Mouse (Mus musculus) neural tube, embryonic 11.5 days (tissue): ENCODE measurements around the gene Nipbl. TPM values are rescaled to one million over a fixed set of nuclear protein-coding genes. Genes with fewer than 3 reads are reported as not detected.
"Not testable (repeated sequence)": the region's sequence is repeated elsewhere in the genome, so short reads cannot be mapped to it uniquely, and the experiment has no call there.

Experiments used
- ATAC-seq: fragments of 200-750 bp; cut with Nextera tagmentation; 2 replicates; pipeline ENCODE4 v1.8.0; 2017; ENCODE audit warnings: moderate number of reproducible peaks, mild to moderate bottlenecking, moderate TSS enrichment, moderate library complexity; ENCODE audit not compliant: insufficient read depth, low FRiP score, low TSS enrichment
- DNase-seq: peaks from one replicate; pipeline ENCODE4 v3.0.0-alpha.2; 2015; ENCODE audit warnings: low spot score
- H3K27ac ChIP-seq: fragments of 300-500 bp; sonication (generic); 2 replicates; pipeline ENCODE4 v1.5.1; 2014; ENCODE audit warnings: low read depth, mild to moderate bottlenecking, low read length
- H3K27me3 ChIP-seq: fragments of 300-500 bp; sonication (generic); 2 replicates; pipeline ENCODE4 v1.6.1; 2014; ENCODE audit warnings: mild to moderate bottlenecking, low read length, mixed read lengths; ENCODE audit not compliant: control insufficient read depth, insufficient read depth
- H3K36me3 ChIP-seq: fragments of 300-500 bp; sonication (generic); 2 replicates; pipeline ENCODE4 v1.6.1; 2014; ENCODE audit warnings: mild to moderate bottlenecking, low read length, moderate library complexity, mixed read lengths; ENCODE audit not compliant: control insufficient read depth, insufficient read depth
- H3K4me1 ChIP-seq: fragments of 300-500 bp; sonication (generic); 2 replicates; pipeline ENCODE4 v1.6.1; 2014; ENCODE audit warnings: low read length, mixed read lengths; ENCODE audit not compliant: control insufficient read depth, insufficient read depth
- H3K4me2 ChIP-seq: fragments of 300-500 bp; sonication (generic); 2 replicates; pipeline ENCODE4 v1.6.1; 2014; ENCODE audit warnings: low read depth, mild to moderate bottlenecking, moderate library complexity
- H3K4me3 ChIP-seq: fragments of 300-500 bp; sonication (generic); 2 replicates; pipeline ENCODE4 v1.5.1; 2014; ENCODE audit warnings: low read depth, low read length
- H3K9ac ChIP-seq: fragments of 300-500 bp; sonication (generic); 2 replicates; pipeline ENCODE4 v1.6.1; 2014; ENCODE audit warnings: mild to moderate bottlenecking, low read length
- H3K9me3 ChIP-seq: fragments of 300-500 bp; sonication (generic); 2 replicates; pipeline ENCODE4 v1.6.1; 2016; ENCODE audit warnings: low read length; ENCODE audit not compliant: control insufficient read depth
- WGBS: fragments of 180-500 bp; shearing (Covaris S2); extraction: QIAGEN DNeasy Blood & Tissue Kit; methylation state at CpG from one replicate; pipeline ENCODE4 v1.1.7; 2014; 5-methylcytosine and 5-hydroxymethylcytosine counted together
- polyA plus RNA-seq: library from polyadenylated mRNA; unstranded; fragments of >200 nt; fragmentation: Nextera tagmentation; extraction: Ambion mirVana; gene quantifications from 2 replicates; pipeline ENCODE4 v1.2.1, GENCODE M21; 2014

Nipbl gene
- polyA plus RNA-seq: 24.1 and 24.3 TPM in 2 replicates

DNA sequence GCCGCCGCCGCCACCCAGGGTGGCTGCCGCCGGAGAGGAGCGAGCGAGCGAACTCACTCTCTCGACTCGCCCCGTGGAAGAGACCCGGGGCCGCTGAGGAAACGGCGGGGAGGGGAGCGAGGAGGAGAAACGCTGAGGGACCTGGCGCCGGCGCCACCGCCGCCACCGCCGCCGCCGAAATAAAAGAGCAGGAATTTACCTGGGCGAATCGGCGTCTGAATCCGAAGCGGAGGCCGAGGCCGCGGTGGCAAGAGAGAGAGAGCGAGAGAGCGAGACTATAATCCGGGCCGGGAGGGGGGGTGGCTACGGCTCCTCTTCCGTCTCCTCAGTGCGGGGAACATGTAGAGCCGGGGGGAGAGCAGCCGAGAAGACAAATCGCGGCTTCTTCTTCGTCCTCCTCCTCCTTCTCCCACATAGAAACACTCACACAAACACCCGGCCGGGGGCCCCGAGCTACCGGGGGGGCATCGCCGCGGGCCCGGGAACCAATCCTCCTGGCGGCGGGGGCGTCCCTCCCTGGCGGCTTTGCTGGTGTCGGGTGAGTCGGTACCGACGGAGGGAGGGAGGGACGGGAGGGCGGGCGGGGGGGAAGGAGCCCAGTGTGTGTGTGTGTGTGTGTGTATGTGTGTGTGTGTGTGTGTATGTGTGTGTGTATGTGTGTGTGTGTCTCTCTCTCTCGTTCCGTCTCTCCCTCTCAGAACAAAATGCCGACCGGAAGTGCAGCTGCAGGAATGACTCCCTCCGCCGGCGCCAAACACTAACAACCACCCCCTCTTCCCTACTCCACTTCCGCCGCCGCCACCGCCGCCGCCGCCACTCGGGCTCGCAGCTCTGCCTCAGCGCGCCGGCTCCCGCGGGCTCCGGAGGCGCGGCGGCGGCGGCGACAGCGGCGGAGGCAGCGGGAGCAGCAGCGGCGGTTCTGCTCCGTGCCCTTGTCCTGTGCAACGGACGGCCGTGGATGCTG, at the start of gene Nipbl:
Nipbl (minus strand) TSS at position 538 of the 964 bp plus-strand sequence.
- peak within 1 kb of the TSS; percentile 82 for H3K4me2 ChIP-seq
- DNase-seq (peak; percentile 90), ATAC-seq (peak; percentile 81)
- peak within 1 kb of the TSS; percentile 95 for H3K4me3 ChIP-seq
- peak within 1 kb of the TSS; percentile 98 for H3K9ac ChIP-seq
- WGBS: under 1% methylated on average over 57 of the region's 102 CpGs
- H3K36me3 ChIP-seq: no peaks in the 10 kb centered on the region
- no peaks in the 10 kb centered on the region for H3K9me3 ChIP-seq
- H3K4me1 ChIP-seq: peaks cover 7% of the 10 kb centered on the region; the same call in 1 of the 2 replicates
- no peaks in the 10 kb centered on the region for H3K27me3 ChIP-seq
- peak within 1 kb of the TSS; percentile 98 for H3K27ac ChIP-seq

DNA sequence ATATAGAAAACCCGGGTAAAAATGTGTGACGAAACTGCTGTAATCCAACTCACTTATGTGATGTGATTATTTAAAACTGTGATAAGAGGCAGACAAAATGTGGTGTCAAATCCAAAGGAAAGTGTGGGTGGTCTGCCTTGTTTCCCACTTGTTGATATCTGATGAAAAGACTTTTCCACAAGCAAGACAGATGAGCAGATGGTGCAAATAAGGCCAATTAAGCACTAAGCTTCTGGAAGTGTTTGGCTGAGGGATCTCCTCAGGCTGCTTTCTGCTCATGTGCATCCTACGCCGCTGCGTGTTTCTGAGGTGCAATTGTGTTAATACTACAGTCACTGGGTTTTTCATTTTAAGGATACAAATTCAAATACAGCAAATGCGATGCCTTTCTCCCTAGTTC, 41.0 kb upstream of the Nipbl start:
- Histone ChIP-seq H3K9me3 (no peaks in the 10 kb centered on the region), H3K36me3 (no peaks in the 10 kb centered on the region), H3K4me1 (no peaks in the 10 kb centered on the region), H3K4me2 (no peak overlapping the region), H3K27me3 (no peaks in the 10 kb centered on the region), H3K4me3 (no peak overlapping the region), H3K9ac (no peak overlapping the region), H3K27ac (no peak overlapping the region)
- ATAC-seq: no peak
- 87% methylated on average over 6 of the region's 6 CpGs for WGBS
- DNase-seq: no peak

DNA sequence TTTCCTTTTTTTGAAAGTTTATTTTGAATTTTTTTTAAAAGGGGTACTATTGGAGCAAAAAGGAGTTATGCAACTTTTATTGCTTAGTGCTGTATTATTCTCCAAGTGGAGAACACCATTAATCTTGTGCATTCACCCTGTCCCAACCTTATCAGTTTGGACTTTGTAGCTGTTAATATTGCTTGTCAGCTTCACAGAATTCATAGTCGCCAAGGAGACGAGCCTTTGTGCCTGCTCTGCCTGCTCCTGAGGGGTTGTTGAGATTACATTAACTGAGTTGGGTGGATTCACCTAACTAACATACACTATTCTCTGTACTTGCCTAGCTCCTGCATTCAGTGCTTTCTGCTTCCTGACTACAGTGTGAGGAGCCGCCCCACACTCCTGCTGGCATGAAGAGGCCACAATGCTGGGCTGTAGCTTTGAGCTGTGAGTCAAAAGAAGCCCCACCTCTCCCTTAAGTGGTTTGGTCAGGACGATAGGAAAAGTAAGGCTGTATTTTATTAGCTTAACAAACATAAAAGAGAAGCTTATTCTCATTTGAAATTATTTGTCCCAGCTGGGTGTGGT, 24.8 kb upstream of the Nipbl start:
- no peaks in the 10 kb centered on the region for H3K27me3 ChIP-seq
- H3K9me3 ChIP-seq: no peaks in the 10 kb centered on the region
- H3K4me2 ChIP-seq: no peak overlapping the region
- ATAC-seq: no peak
- H3K36me3 ChIP-seq: no peaks in the 10 kb centered on the region
- no peak overlapping the region for H3K4me3 ChIP-seq
- no peak for DNase-seq
- 67% methylated on average over 4 of the region's 4 CpGs for WGBS
- no peak overlapping the region for H3K27ac ChIP-seq
- H3K4me1 ChIP-seq: no peaks in the 10 kb centered on the region
- no peak overlapping the region for H3K9ac ChIP-seq

DNA sequence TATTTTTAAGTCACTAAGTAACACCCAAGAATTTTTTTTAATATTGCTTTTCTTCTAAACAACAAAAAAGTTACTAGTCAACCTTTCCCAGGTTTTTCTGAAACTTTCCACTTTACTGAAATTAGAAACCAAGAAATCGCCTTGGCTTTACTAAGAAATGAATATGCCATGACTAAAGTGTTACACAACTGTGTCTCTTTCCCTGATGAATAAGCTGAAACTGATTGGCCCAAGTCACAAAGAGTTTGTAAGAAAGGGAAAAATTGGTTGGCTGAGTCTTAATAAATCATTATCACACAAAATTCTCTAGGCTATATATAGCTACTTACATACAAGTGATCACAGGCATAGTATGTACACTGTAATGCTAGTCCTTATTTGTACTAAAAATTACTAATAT, 19.3 kb upstream of the Nipbl start:
- DNase-seq: no peak
- no peaks in the 10 kb centered on the region for H3K36me3 ChIP-seq
- no peak overlapping the region for H3K27ac ChIP-seq
- no peak for ATAC-seq
- no peak overlapping the region for H3K9ac ChIP-seq
- H3K27me3 ChIP-seq: no peaks in the 10 kb centered on the region
- no peak overlapping the region for H3K4me2 ChIP-seq
- no peaks in the 10 kb centered on the region for H3K9me3 ChIP-seq
- H3K4me3 ChIP-seq: no peak overlapping the region
- 90% methylated on average over 1 of the region's 1 CpGs for WGBS
- no peaks in the 10 kb centered on the region for H3K4me1 ChIP-seq

DNA sequence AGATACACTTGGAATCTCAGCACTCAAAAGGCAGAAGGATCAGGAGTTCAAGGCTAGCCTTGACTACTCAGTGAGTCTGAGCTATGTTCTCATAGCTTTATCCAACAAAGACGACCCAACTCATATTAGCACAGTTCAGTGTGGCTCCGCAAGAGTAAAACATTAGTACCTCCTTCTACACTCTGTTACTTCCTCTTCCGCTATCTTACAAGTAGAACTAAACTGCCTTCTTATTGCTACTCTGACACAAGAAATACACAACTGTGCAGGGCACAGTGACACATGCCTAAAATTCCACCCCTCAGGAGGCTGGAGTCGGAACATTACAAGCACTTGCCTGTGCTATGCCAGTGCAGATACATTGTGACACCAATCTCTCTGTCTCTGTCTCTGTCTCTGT, 18.5 kb upstream of the Nipbl start:
- 96% methylated on average over 4 of the region's 4 CpGs for WGBS
- H3K9ac ChIP-seq: no peak overlapping the region
- no peak for ATAC-seq
- no peaks in the 10 kb centered on the region for H3K4me1 ChIP-seq
- no peak overlapping the region for H3K4me3 ChIP-seq
- no peak overlapping the region for H3K27ac ChIP-seq
- no peaks in the 10 kb centered on the region for H3K9me3 ChIP-seq
- DNase-seq: no peak
- no peaks in the 10 kb centered on the region for H3K36me3 ChIP-seq
- no peaks in the 10 kb centered on the region for H3K27me3 ChIP-seq
- no peak overlapping the region for H3K4me2 ChIP-seq

DNA sequence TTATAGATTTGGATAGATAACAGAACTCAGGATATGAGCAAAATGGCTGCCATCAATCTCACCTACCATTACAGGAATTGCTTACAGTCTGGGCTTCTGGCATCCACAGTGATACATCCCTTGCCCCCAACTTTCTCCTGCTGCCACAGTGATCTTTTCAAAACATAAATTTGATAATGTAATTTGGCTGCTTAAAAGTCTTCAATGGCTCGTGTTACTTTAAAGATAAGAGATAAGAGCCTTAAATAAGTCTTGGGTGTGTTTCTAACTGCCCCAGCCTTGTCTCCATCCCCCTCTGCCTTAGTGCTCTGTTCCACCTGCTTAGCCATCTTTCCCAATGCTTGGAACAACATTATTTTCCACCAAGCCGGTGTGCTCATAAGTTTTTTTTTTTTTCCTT, 16.6 kb upstream of the Nipbl start:
- no peak for ATAC-seq
- H3K27me3 ChIP-seq: no peaks in the 10 kb centered on the region
- H3K4me2 ChIP-seq: no peak overlapping the region
- DNase-seq: no peak
- no peaks in the 10 kb centered on the region for H3K9me3 ChIP-seq
- H3K9ac ChIP-seq: no peak overlapping the region
- no peaks in the 10 kb centered on the region for H3K4me1 ChIP-seq
- H3K36me3 ChIP-seq: no peaks in the 10 kb centered on the region
- WGBS: 80% methylated on average over 2 of the region's 2 CpGs
- H3K27ac ChIP-seq: no peak overlapping the region
- H3K4me3 ChIP-seq: no peak overlapping the region

DNA sequence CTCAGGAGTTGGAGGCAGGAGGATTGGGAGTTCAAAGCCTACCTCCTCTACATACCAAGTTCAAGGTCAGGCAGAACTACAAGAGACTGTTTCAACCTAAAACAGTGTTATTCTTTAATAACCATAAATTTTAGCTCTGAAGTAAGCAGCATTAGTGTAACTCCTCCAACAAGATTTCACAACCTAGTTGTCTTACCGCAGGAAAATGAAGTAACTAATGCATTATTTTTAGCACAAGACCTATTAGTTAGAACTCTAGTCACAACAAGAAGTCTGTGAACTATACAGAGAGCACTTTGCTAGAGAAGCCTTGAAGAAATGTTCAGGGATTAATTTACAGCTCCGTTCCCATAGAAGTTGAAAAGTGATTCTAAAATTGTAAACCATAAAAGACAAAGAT, 15.7 kb upstream of the Nipbl start:
- H3K4me2 ChIP-seq: no peak overlapping the region
- no peak overlapping the region for H3K4me3 ChIP-seq
- no peak for DNase-seq
- ATAC-seq: no peak
- H3K4me1 ChIP-seq: no peaks in the 10 kb centered on the region
- no peak overlapping the region for H3K9ac ChIP-seq
- H3K36me3 ChIP-seq: no peaks in the 10 kb centered on the region
- H3K27ac ChIP-seq: no peak overlapping the region
- 87% methylated on average over 2 of the region's 2 CpGs for WGBS
- no peaks in the 10 kb centered on the region for H3K27me3 ChIP-seq
- no peaks in the 10 kb centered on the region for H3K9me3 ChIP-seq

DNA sequence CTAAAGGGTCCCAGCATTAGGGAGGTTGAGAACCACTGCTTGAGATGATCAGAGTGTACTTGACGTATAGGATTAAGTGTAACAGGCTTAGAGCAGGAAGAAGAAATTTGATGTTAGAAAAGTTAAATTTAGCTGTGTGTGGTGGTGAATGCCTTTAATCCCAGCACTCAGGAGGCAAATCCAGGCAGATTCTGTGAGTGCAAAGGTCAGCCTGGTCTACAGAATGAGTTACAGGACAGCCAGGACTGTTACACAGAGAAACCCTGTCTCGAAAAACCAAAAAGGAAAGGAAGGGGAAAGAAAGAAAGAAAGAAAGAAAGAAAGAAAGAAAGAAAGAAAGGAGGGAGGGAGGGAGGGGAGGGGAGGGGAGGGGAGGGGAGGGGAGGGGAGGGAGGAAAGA, 12.0 kb upstream of the Nipbl start:
- not testable (repeated sequence) for H3K4me1 ChIP-seq, H3K4me3 ChIP-seq, DNase-seq, H3K9ac ChIP-seq, H3K27ac ChIP-seq, ATAC-seq, H3K4me2 ChIP-seq, H3K9me3 ChIP-seq, H3K36me3 ChIP-seq, H3K27me3 ChIP-seq
- 92% methylated on average over 1 of the region's 2 CpGs for WGBS

DNA sequence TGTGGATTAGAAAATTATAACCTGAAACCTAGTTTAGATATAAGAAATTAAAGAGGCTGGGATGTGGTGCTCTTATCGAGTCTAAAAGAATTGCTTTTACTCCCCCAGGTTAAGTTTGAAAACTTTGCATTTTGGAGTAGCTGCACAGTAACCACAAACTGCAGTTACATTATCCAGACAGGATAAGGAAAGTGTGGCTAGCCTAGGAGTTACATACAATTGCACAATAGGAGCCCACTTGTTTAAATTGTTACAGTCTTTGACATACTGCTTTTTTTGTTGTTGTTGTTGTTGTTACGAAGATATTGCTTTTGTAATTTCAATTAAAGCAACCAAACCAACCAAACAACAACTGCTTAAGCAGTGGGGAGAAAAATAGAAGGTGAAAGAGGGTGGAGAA, 11.2 kb upstream of the Nipbl start:
- H3K9ac ChIP-seq: no peak overlapping the region
- WGBS: 92% methylated on average over 2 of the region's 2 CpGs
- DNase-seq (no peak), ATAC-seq (no peak)
- H3K4me1 ChIP-seq: no peaks in the 10 kb centered on the region
- H3K27ac ChIP-seq: no peak overlapping the region
- H3K27me3 ChIP-seq: no peaks in the 10 kb centered on the region
- H3K4me2 ChIP-seq: no peak overlapping the region
- no peak overlapping the region for H3K4me3 ChIP-seq
- no peaks in the 10 kb centered on the region for H3K36me3 ChIP-seq
- no peaks in the 10 kb centered on the region for H3K9me3 ChIP-seq
